Mouse (Mus musculus) olfactory bulb, adult 2 months (tissue): ENCODE results near the gene Erv3.

Experiments used
- CTCF ChIP-seq: fragments of 200-500 bp; IDR thresholded peaks from 2 replicates; pipeline ENCODE4 v1.5.1; 2012; ENCODE audit warnings: low read depth, mild to moderate bottlenecking, low read length, moderate library complexity; ENCODE audit not compliant: insufficient read depth
- POLR2A ChIP-seq: fragments of 200-500 bp; IDR thresholded peaks from 2 replicates; pipeline ENCODE4 v1.6.1; 2012; ENCODE audit warnings: mild to moderate bottlenecking, low read depth, low read length, moderate library complexity; ENCODE audit not compliant: insufficient read depth

DNA sequence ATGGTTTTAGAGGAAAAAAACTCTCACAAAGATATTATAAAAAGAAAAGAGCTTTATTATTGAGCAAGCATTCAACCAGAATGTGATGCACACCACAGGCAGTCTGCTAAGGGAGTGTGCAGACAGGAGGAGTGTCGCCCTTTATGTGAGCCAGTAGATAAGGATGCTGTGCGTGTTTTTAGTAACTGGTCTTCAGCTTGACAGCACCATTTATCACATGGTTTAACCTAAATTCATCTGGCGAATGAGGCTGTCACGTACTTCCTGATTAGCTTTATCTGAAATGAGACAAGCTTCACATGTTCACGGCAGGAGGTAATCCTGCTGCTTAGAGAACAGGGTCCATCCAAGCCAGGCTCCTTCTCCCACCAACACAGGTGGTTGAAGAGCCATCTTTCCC lies 45.5 kb upstream of the Erv3 start:
- TF ChIP-seq CTCF (no peak), POLR2A (no peak)
